Mouse (Mus musculus) midbrain, embryonic 13.5 days (tissue): ENCODE measurements around the gene Tnfsf18. TPM values are rescaled to one million over a fixed set of nuclear protein-coding genes. Genes with fewer than 3 reads are reported as not detected.

Experiments
- ATAC-seq: fragments of 200-750 bp; cut with Nextera tagmentation; 2 replicates; pipeline ENCODE4 v1.8.0; 2017; ENCODE audit warnings: mild to moderate bottlenecking, moderate TSS enrichment, moderate library complexity
- H3K27ac ChIP-seq: fragments of 300-500 bp; sonication (generic); 2 replicates; pipeline ENCODE4 v1.5.1; 2015; ENCODE audit warnings: inconsistent platforms, mild to moderate bottlenecking, moderate library complexity
- H3K27me3 ChIP-seq: fragments of 300-500 bp; sonication (generic); 2 replicates; pipeline ENCODE4 v1.6.1; 2015; ENCODE audit warnings: mild to moderate bottlenecking, inconsistent platforms
- H3K36me3 ChIP-seq: fragments of 300-500 bp; sonication (generic); 2 replicates; pipeline ENCODE4 v1.6.1; 2015; ENCODE audit warnings: mild to moderate bottlenecking, inconsistent platforms
- H3K4me1 ChIP-seq: fragments of 300-500 bp; sonication (generic); replicated peaks from 2 replicates; pipeline ENCODE4 v1.6.1; 2015; ENCODE audit warnings: inconsistent platforms
- H3K4me2 ChIP-seq: fragments of 300-500 bp; sonication (generic); replicated peaks from 2 replicates; pipeline ENCODE4 v1.6.1; 2015; ENCODE audit warnings: moderate library complexity, mild to moderate bottlenecking, inconsistent platforms
- H3K4me3 ChIP-seq: fragments of 300-500 bp; sonication (generic); replicated peaks from 2 replicates; pipeline ENCODE4 v1.5.1; 2015; ENCODE audit warnings: mild to moderate bottlenecking, inconsistent platforms
- H3K9ac ChIP-seq: fragments of 300-500 bp; sonication (generic); replicated peaks from 2 replicates; pipeline ENCODE4 v1.6.1; 2015; ENCODE audit warnings: mild to moderate bottlenecking, inconsistent platforms
- H3K9me3 ChIP-seq: fragments of 300-500 bp; sonication (generic); 2 replicates; pipeline ENCODE4 v1.6.1; 2016; ENCODE audit warnings: mild to moderate bottlenecking, inconsistent platforms
- WGBS: fragments of 180-500 bp; shearing (Covaris S2); methylation state at CpG from one replicate; pipeline ENCODE4 v1.1.7; 2015; 5-methylcytosine and 5-hydroxymethylcytosine counted together
- polyA plus RNA-seq: library from polyadenylated mRNA; unstranded; fragments of >200 nt; fragmentation: Nextera tagmentation; extraction: Ambion mirVana; gene quantifications from 2 replicates; pipeline ENCODE4 v1.2.1, GENCODE M21; 2015

Tnfsf18 gene
- polyA plus RNA-seq = not detected in 2 replicates

- Histone ChIP-seq H3K9ac (no peak within 1 kb of the TSS), H3K27ac (no peak within 1 kb of the TSS), H3K4me3 (no peak within 1 kb of the TSS), H3K36me3 (no peaks in the 10 kb centered on the region), H3K4me1 (no peaks in the 10 kb centered on the region), H3K9me3 (no peaks in the 10 kb centered on the region), H3K4me2 (no peak within 1 kb of the TSS), H3K27me3 (no peaks in the 10 kb centered on the region)
- ATAC-seq = no peak
- WGBS = 64% methylated on average over 8 of the region's 8 CpGs
Measured at GRCm38 (mm10) chr1:161494343-161494742, at the start of gene Tnfsf18. TSS of gene Tnfsf18 (plus strand) at chr1:161494655.

- Histone ChIP-seq H3K27ac (no peak overlapping the region), H3K36me3 (no peaks in the 10 kb centered on the region), H3K4me1 (no peaks in the 10 kb centered on the region), H3K9me3 (no peaks in the 10 kb centered on the region), H3K27me3 (no peaks in the 10 kb centered on the region), H3K9ac (no peak overlapping the region), H3K4me2 (no peak overlapping the region), H3K4me3 (no peak overlapping the region)
- no peak for ATAC-seq
- WGBS = 70% methylated on average over 7 of the region's 7 CpGs
Measured at GRCm38 (mm10) chr1:161444858-161445257, 49.6 kb upstream of the Tnfsf18 start.

- no peak overlapping the region for H3K9ac ChIP-seq
- whole genome bisulfite sequencing = 57% methylated on average over 3 of the region's 3 CpGs
- H3K36me3 ChIP-seq = no peaks in the 10 kb centered on the region
- no peak overlapping the region for H3K27ac ChIP-seq
- no peak for ATAC-seq
- no peak overlapping the region for H3K4me3 ChIP-seq
- peaks cover 6% of the 10 kb centered on the region; the same call in 1 of the 2 replicates for H3K9me3 ChIP-seq
- H3K4me2 ChIP-seq = no peak overlapping the region
- H3K4me1 ChIP-seq = no peaks in the 10 kb centered on the region
- no peaks in the 10 kb centered on the region for H3K27me3 ChIP-seq
Measured at GRCm38 (mm10) chr1:161451683-161452245, 42.7 kb upstream of the Tnfsf18 start.

- Histone ChIP-seq H3K9me3 (peaks cover 6% of the 10 kb centered on the region; the same call in 1 of the 2 replicates), H3K4me1 (no peaks in the 10 kb centered on the region), H3K27me3 (no peaks in the 10 kb centered on the region), H3K4me2 (no peak overlapping the region), H3K27ac (no peak overlapping the region), H3K36me3 (no peaks in the 10 kb centered on the region), H3K9ac (no peak overlapping the region), H3K4me3 (no peak overlapping the region)
- WGBS = 93% methylated on average over 1 of the region's 1 CpGs
- no peak for ATAC-seq
Measured at GRCm38 (mm10) chr1:161452250-161452649, 42.2 kb upstream of the Tnfsf18 start.

GRCm38 (mm10) chr1:161463388-161464085 lies 30.9 kb upstream of the Tnfsf18 start:
- ATAC-seq = no peak
- no peak overlapping the region for H3K4me2 ChIP-seq
- H3K4me1 ChIP-seq = no peaks in the 10 kb centered on the region
- WGBS = 71% methylated on average over 2 of the region's 2 CpGs
- no peaks in the 10 kb centered on the region for H3K27me3 ChIP-seq
- H3K9ac ChIP-seq = no peak overlapping the region
- no peaks in the 10 kb centered on the region for H3K9me3 ChIP-seq
- H3K4me3 ChIP-seq = no peak overlapping the region
- H3K36me3 ChIP-seq = no peaks in the 10 kb centered on the region
- no peak overlapping the region for H3K27ac ChIP-seq

GRCm38 (mm10) chr1:161477221-161477620 lies 17.2 kb upstream of the Tnfsf18 start:
- WGBS = 89% methylated on average over 3 of the region's 3 CpGs
- Histone ChIP-seq H3K9me3 (no peaks in the 10 kb centered on the region), H3K4me3 (no peak overlapping the region), H3K9ac (no peak overlapping the region), H3K36me3 (no peaks in the 10 kb centered on the region), H3K4me1 (no peaks in the 10 kb centered on the region), H3K27ac (no peak overlapping the region), H3K27me3 (no peaks in the 10 kb centered on the region), H3K4me2 (no peak overlapping the region)
- ATAC-seq = no peak

GRCm38 (mm10) chr1:161479854-161480253 lies 14.6 kb upstream of the Tnfsf18 start:
- H3K9me3 ChIP-seq = no peaks in the 10 kb centered on the region
- ATAC-seq = no peak

GRCm38 (mm10) chr1:161482211-161482610 lies 12.2 kb upstream of the Tnfsf18 start:
- H3K27me3 ChIP-seq = no peaks in the 10 kb centered on the region
- no peaks in the 10 kb centered on the region for H3K9me3 ChIP-seq
- H3K27ac ChIP-seq = no peak overlapping the region
- no peak overlapping the region for H3K9ac ChIP-seq
- WGBS = 93% methylated on average over 3 of the region's 3 CpGs
- no peak overlapping the region for H3K4me3 ChIP-seq
- ATAC-seq = no peak
- no peaks in the 10 kb centered on the region for H3K36me3 ChIP-seq
- no peaks in the 10 kb centered on the region for H3K4me1 ChIP-seq
- no peak overlapping the region for H3K4me2 ChIP-seq

More at GRCm38 (mm10) chr1:161479854-161480253, 14.6 kb upstream of the Tnfsf18 start:
- H3K27me3 ChIP-seq = no peaks in the 10 kb centered on the region
- no peaks in the 10 kb centered on the region for H3K4me1 ChIP-seq
- no peak overlapping the region for H3K4me3 ChIP-seq
- no peaks in the 10 kb centered on the region for H3K36me3 ChIP-seq
- H3K4me2 ChIP-seq = no peak overlapping the region
- H3K27ac ChIP-seq = no peak overlapping the region
- 91% methylated on average over 1 of the region's 1 CpGs for WGBS
- H3K9ac ChIP-seq = no peak overlapping the region

GRCm38 (mm10) chr1:161487069-161487468 lies 7.4 kb upstream of the Tnfsf18 start:
- ATAC-seq = no peak
- Histone ChIP-seq H3K4me2 (no peak overlapping the region), H3K4me3 (no peak overlapping the region), H3K27me3 (no peaks in the 10 kb centered on the region), H3K4me1 (no peaks in the 10 kb centered on the region), H3K9ac (no peak overlapping the region), H3K36me3 (no peaks in the 10 kb centered on the region), H3K27ac (no peak overlapping the region), H3K9me3 (no peaks in the 10 kb centered on the region)
- 91% methylated on average over 5 of the region's 5 CpGs for WGBS

- Histone ChIP-seq H3K4me3 (no peak overlapping the region), H3K27me3 (no peaks in the 10 kb centered on the region), H3K36me3 (no peaks in the 10 kb centered on the region), H3K4me2 (no peak overlapping the region), H3K27ac (no peak overlapping the region), H3K9ac (no peak overlapping the region), H3K9me3 (no peaks in the 10 kb centered on the region), H3K4me1 (no peaks in the 10 kb centered on the region)
- 87% methylated on average over 7 of the region's 7 CpGs for WGBS
- no peak for ATAC-seq
Measured at GRCm38 (mm10) chr1:161491766-161492165, 2.7 kb upstream of the Tnfsf18 start.

- Histone ChIP-seq H3K4me2 (no peak overlapping the region), H3K27me3 (no peaks in the 10 kb centered on the region), H3K36me3 (no peaks in the 10 kb centered on the region), H3K9me3 (no peaks in the 10 kb centered on the region), H3K4me3 (no peak overlapping the region), H3K27ac (no peak overlapping the region), H3K9ac (no peak overlapping the region), H3K4me1 (no peaks in the 10 kb centered on the region)
- ATAC-seq = no peak
- 80% methylated on average over 7 of the region's 7 CpGs for WGBS
Measured at GRCm38 (mm10) chr1:161496866-161497645, 2.6 kb downstream of the Tnfsf18 start.

- H3K27ac ChIP-seq = no peak overlapping the region
- no peak overlapping the region for H3K4me2 ChIP-seq
- no peaks in the 10 kb centered on the region for H3K9me3 ChIP-seq
- H3K27me3 ChIP-seq = no peaks in the 10 kb centered on the region
- WGBS = 89% methylated on average over 6 of the region's 6 CpGs
- no peak overlapping the region for H3K4me3 ChIP-seq
- H3K36me3 ChIP-seq = no peaks in the 10 kb centered on the region
- ATAC-seq = no peak
- no peaks in the 10 kb centered on the region for H3K4me1 ChIP-seq
- H3K9ac ChIP-seq = no peak overlapping the region
Measured at GRCm38 (mm10) chr1:161500114-161500810, 5.8 kb downstream of the Tnfsf18 start.
